Mouse (Mus musculus) hindbrain, postnatal 0 days (tissue): ENCODE measurements around the gene Fbxo34. TPM values are rescaled to one million over a fixed set of nuclear protein-coding genes. Genes with fewer than 3 reads are reported as not detected.

Experiments used
- ATAC-seq: fragments of 200-750 bp; cut with Nextera tagmentation; 2 replicates; pipeline ENCODE4 v1.8.0; 2017; ENCODE audit warnings: mild to moderate bottlenecking, moderate TSS enrichment, moderate library complexity
- DNase-seq: peaks from one replicate; pipeline ENCODE4 v3.0.0-alpha.2; 2015; ENCODE audit warnings: low spot score
- H3K27ac ChIP-seq: fragments of 300-500 bp; sonication (generic); 2 replicates; pipeline ENCODE4 v1.5.1; 2014; ENCODE audit warnings: mild to moderate bottlenecking
- H3K27me3 ChIP-seq: fragments of 300-500 bp; sonication (generic); 2 replicates; pipeline ENCODE4 v1.6.1; 2014; ENCODE audit warnings: low read length, mixed read lengths; ENCODE audit not compliant: insufficient read depth
- H3K36me3 ChIP-seq: fragments of 300-500 bp; sonication (generic); 2 replicates; pipeline ENCODE4 v1.6.1; 2014; ENCODE audit warnings: low read length, mixed read lengths; ENCODE audit not compliant: insufficient read depth
- H3K4me1 ChIP-seq: fragments of 300-500 bp; sonication (generic); 2 replicates; pipeline ENCODE4 v1.6.1; 2014; ENCODE audit warnings: antibody characterized with exemption, low read length, mixed read lengths; ENCODE audit not compliant: insufficient read depth
- H3K4me2 ChIP-seq: fragments of 300-500 bp; sonication (generic); 2 replicates; pipeline ENCODE4 v1.6.1; 2014; ENCODE audit warnings: low read depth, mild to moderate bottlenecking, low read length, moderate library complexity, mixed read lengths
- H3K4me3 ChIP-seq: fragments of 300-500 bp; sonication (generic); 2 replicates; pipeline ENCODE4 v1.5.1; 2014; ENCODE audit warnings: low read length
- H3K9ac ChIP-seq: fragments of 300-500 bp; sonication (generic); replicated peaks from 2 replicates; pipeline ENCODE4 v1.6.1; 2014; ENCODE audit warnings: mild to moderate bottlenecking, low read length, moderate library complexity, mixed read lengths
- H3K9me3 ChIP-seq: fragments of 300-500 bp; sonication (generic); 2 replicates; pipeline ENCODE4 v1.6.1; 2016; ENCODE audit warnings: low read length, mixed read lengths
- CTCF ChIP-seq: IDR thresholded peaks from 2 replicates; pipeline ENCODE4 v1.5.1; 2016; ENCODE audit warnings: antibody characterized with exemption, control low read depth, low read depth
- WGBS: fragments of 180-500 bp; shearing (Covaris S2); extraction: QIAGEN DNeasy Blood & Tissue Kit; methylation state at CpG from one replicate; pipeline ENCODE4 v1.1.7; 2014; 5-methylcytosine and 5-hydroxymethylcytosine counted together
- polyA plus RNA-seq: library from polyadenylated mRNA; unstranded; fragments of >200 nt; fragmentation: Nextera tagmentation; extraction: Ambion mirVana; gene quantifications from 2 replicates; pipeline ENCODE4 v1.2.1, GENCODE M21; 2015
- total RNA-seq: library from RNA; depleted of rRNA; stranded (reverse); fragments of >200 nt; gene quantifications from 2 replicates; pipeline ENCODE4 v1.2.3, GENCODE M21; 2014; rRNA removed

Fbxo34 gene
- total and polyA plus RNA-seq, 2 experiments from 2014 or later = 20.6 to 41.0 TPM

GRCm38 (mm10) chr14:47572707-47573106 is 122.5 kb downstream of the Fbxo34 start:
- Histone ChIP-seq H3K4me3 (no peak overlapping the region), H3K27ac (no peak overlapping the region), H3K36me3 (no peaks in the 10 kb centered on the region), H3K4me1 (no peaks in the 10 kb centered on the region), H3K4me2 (no peak overlapping the region), H3K27me3 (no peaks in the 10 kb centered on the region), H3K9me3 (no peaks in the 10 kb centered on the region), H3K9ac (no peak overlapping the region)
- 77% methylated on average over 4 of the region's 4 CpGs for WGBS
- no peak for TF ChIP-seq CTCF
- ATAC-seq = no peak
- DNase-seq = no peak

- no peak overlapping the region for H3K9ac ChIP-seq
- no peak for DNase-seq
- no peaks in the 10 kb centered on the region for H3K9me3 ChIP-seq
- H3K4me3 ChIP-seq = no peak overlapping the region
- H3K27me3 ChIP-seq = no peaks in the 10 kb centered on the region
- H3K36me3 ChIP-seq = no peaks in the 10 kb centered on the region
- no peak overlapping the region for H3K4me2 ChIP-seq
- ATAC-seq = no peak
- no peaks in the 10 kb centered on the region for H3K4me1 ChIP-seq
- H3K27ac ChIP-seq = no peak overlapping the region
- no peak for TF ChIP-seq CTCF
- 67% methylated on average over 11 of the region's 11 CpGs for WGBS
Measured at GRCm38 (mm10) chr14:47574721-47575120, 124.5 kb downstream of the Fbxo34 start.

- Histone ChIP-seq H3K36me3 (no peaks in the 10 kb centered on the region), H3K27ac (no peak overlapping the region), H3K9me3 (no peaks in the 10 kb centered on the region), H3K27me3 (no peaks in the 10 kb centered on the region), H3K4me3 (no peak overlapping the region), H3K9ac (no peak overlapping the region), H3K4me2 (no peak overlapping the region), H3K4me1 (no peaks in the 10 kb centered on the region)
- ATAC-seq (no peak), DNase-seq (no peak)
- WGBS = 73% methylated on average over 4 of the region's 4 CpGs
- TF ChIP-seq CTCF = no peak
Measured at GRCm38 (mm10) chr14:47576687-47577086, 126.5 kb downstream of the Fbxo34 start.

GRCm38 (mm10) chr14:47578086-47578485 is 127.9 kb downstream of the Fbxo34 start:
- H3K4me1 ChIP-seq = no peaks in the 10 kb centered on the region
- 48% methylated on average over 2 of the region's 2 CpGs for WGBS
- H3K4me3 ChIP-seq = no peak overlapping the region
- no peak overlapping the region for H3K9ac ChIP-seq
- no peaks in the 10 kb centered on the region for H3K27me3 ChIP-seq
- no peak for TF ChIP-seq CTCF
- ATAC-seq (no peak), DNase-seq (peak; percentile 60)
- H3K36me3 ChIP-seq = no peaks in the 10 kb centered on the region
- H3K9me3 ChIP-seq = no peaks in the 10 kb centered on the region
- no peak overlapping the region for H3K27ac ChIP-seq
- no peak overlapping the region for H3K4me2 ChIP-seq

- no peaks in the 10 kb centered on the region for H3K9me3 ChIP-seq
- no peak overlapping the region for H3K9ac ChIP-seq
- H3K4me1 ChIP-seq = no peaks in the 10 kb centered on the region
- no peak for TF ChIP-seq CTCF
- DNase-seq (no peak), ATAC-seq (no peak)
- 37% methylated on average over 1 of the region's 1 CpGs for WGBS
- H3K4me3 ChIP-seq = no peak overlapping the region
- no peak overlapping the region for H3K27ac ChIP-seq
- H3K36me3 ChIP-seq = no peaks in the 10 kb centered on the region
- H3K4me2 ChIP-seq = no peak overlapping the region
- no peaks in the 10 kb centered on the region for H3K27me3 ChIP-seq
Measured at GRCm38 (mm10) chr14:47581280-47581679, 131.1 kb downstream of the Fbxo34 start.

Other genes with a start within 250 kb of the Fbxo34 start
- gene Wdhd1, start 173.6 kb upstream of the Fbxo34 start, total RNA-seq = 8.5 and 10.7 TPM in 2 replicates
- 9.4 and 9.7 TPM in 2 replicates for gene Wdhd1, start 173.6 kb upstream of the Fbxo34 start, polyA plus RNA-seq
- gene Socs4, start 173.5 kb upstream of the Fbxo34 start, total RNA-seq = 5.6 and 7.2 TPM in 2 replicates
- 2.2 and 2.8 TPM in 2 replicates for gene Socs4, start 173.5 kb upstream of the Fbxo34 start, polyA plus RNA-seq
- 49.2 and 50.3 TPM in 2 replicates for gene Mapk1ip1l, start 152.2 kb upstream of the Fbxo34 start, total RNA-seq
- gene Mapk1ip1l, start 152.2 kb upstream of the Fbxo34 start, polyA plus RNA-seq = 31.8 and 33.9 TPM in 2 replicates
- gene Lgals3, start 82.7 kb upstream of the Fbxo34 start, total RNA-seq = 2.1 and 9.1 TPM in 2 replicates
- gene Lgals3, start 82.7 kb upstream of the Fbxo34 start, polyA plus RNA-seq = 6.6 and 8.2 TPM in 2 replicates
- gene Dlgap5, start 32.0 kb upstream of the Fbxo34 start, total RNA-seq = 6.3 and 10.0 TPM in 2 replicates
- 5.5 and 6.5 TPM in 2 replicates for gene Dlgap5, start 32.0 kb upstream of the Fbxo34 start, polyA plus RNA-seq
- 5.2 and 6.1 TPM in 2 replicates for gene Atg14, start 120.2 kb downstream of the Fbxo34 start, total RNA-seq
- 22.5 and 23.5 TPM in 2 replicates for gene Atg14, start 120.2 kb downstream of the Fbxo34 start, polyA plus RNA-seq
- 23.5 and 27.4 TPM in 2 replicates for gene Ktn1, start 198.0 kb downstream of the Fbxo34 start, total RNA-seq
- gene Ktn1, start 198.0 kb downstream of the Fbxo34 start, polyA plus RNA-seq = 66.8 and 73.8 TPM in 2 replicates